Mouse (Mus musculus) layer of hippocampus, adult 8-10 months (tissue): ENCODE measurements around the gene Dhcr7. TPM values are rescaled to one million over a fixed set of nuclear protein-coding genes. Genes with fewer than 3 reads are reported as not detected.

Experiments used
- DNase-seq, 2 experiments: peaks; one replicate each; pipeline ENCODE4 v3.0.0; 2022; ENCODE audit warnings: low spot score in 2 of 2
- microRNA-seq, 2 experiments: library from miRNA; unstranded; fragments of <30 nt; microRNA quantifications; one replicate each; pipeline ENCODE4 v1.2.0; 2022
- total RNA-seq, 4 experiments: library from RNA; stranded (reverse); gene quantifications; 2 replicates each; pipeline ENCODE4 v1.2.4; 2022

Dhcr7 gene
- total RNA-seq, 4 experiments from 2014 or later = 42.1 to 48.1 (median 44.7) TPM

DNA sequence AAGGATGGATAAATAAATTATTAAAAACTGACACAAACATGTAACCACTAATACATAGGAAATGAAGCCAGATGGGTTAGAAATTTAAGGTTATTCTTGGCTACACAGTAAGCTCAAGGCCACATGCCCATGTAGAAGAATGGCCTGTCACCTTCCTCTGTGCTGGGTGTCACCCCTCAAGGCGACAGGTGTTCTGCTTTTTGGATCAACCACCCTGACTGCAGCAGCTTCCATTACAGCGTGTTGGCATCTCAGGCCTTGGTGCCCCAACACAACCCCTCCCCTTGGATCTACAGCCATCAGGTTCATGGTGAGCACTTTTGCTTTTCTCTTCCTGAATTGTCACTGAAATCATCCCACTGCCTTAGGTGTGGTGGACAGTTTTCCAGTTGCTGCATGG lies 9.7 kb downstream of the Dhcr7 start:
- DNase-seq = no peak

DNA sequence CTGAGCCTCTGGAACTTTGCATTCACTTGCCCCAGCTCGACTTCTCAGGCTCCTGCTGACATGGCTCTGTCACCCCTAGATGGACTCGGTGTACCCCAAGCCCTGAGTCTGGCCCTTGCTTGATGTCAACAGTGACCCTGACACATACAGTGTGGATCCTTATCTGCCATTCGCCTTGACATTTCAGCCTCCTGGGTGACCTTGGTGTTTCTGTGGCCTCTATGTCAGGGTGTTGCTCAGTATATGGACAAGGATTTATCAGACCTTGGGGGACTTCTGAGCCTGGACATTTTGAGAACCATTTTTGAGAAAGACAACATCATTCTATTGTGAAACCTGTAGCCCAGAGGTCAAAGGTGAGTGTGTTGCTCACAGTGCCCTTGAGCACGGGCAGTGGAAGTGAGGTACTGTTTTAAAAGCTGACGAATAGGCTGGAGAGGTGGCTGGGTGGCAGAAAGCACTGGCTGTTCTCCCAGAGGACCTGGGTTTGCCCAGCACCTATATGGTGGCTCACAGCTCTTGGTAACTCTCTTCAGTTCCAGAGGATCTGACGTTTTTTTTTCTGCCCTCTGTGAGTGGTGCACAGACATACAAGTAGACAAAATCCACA lies 10.7 kb downstream of the Dhcr7 start:
- DNase-seq = no peak

- no peak for DNase-seq
Observed at GRCm38 (mm10) chr7:143834316-143834715, 11.4 kb downstream of the Dhcr7 start.

- no peak for DNase-seq
Observed at GRCm38 (mm10) chr7:143834972-143835371, 12.0 kb downstream of the Dhcr7 start.

- no peak for DNase-seq
Observed at GRCm38 (mm10) chr7:143837705-143838358, 14.9 kb downstream of the Dhcr7 start.

DNA sequence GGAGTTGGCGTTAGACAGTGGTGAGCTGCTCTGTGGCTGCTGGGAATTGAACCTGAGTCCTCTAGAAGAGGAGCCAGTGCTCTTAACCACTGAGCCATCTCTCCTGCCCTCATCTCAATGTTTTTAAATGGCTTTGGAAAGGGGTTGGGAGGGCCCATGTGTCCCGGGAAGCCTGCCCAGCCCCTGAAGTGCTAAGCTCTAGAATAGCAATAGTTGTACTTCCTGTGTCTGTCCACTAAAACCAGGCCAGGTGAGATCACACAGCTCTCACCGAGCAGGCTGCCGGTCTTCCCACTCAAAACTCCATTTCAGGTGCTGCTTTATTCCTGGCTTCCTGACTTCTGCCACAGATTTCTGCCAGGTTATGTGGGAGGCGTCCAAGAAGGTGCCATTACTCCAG lies 17.2 kb downstream of the Dhcr7 start:
- DNase-seq = no peak

DNA sequence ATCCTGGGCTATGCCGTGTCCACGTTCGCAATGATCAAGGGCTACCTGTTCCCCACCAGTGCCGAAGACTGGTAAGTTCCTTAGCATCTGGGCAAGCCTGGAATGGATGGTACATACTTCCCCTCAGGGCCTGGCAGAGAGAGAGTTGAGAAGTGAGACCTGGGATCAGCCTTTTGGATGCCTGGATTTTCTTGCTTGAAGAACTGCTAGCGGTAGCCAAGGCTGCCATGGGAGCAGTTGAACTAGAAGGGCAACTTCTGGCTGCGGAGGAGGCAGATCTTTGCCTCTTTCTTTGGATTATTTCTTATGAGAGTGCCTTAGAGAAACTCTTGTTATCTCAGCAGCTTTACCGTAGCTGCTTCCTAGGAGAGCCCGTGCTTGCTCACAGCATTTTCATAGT lies 18.4 kb downstream of the Dhcr7 start:
- DNase-seq = no peak

- no peak for DNase-seq
Observed at GRCm38 (mm10) chr7:143848127-143848767, 25.3 kb downstream of the Dhcr7 start.

DNA sequence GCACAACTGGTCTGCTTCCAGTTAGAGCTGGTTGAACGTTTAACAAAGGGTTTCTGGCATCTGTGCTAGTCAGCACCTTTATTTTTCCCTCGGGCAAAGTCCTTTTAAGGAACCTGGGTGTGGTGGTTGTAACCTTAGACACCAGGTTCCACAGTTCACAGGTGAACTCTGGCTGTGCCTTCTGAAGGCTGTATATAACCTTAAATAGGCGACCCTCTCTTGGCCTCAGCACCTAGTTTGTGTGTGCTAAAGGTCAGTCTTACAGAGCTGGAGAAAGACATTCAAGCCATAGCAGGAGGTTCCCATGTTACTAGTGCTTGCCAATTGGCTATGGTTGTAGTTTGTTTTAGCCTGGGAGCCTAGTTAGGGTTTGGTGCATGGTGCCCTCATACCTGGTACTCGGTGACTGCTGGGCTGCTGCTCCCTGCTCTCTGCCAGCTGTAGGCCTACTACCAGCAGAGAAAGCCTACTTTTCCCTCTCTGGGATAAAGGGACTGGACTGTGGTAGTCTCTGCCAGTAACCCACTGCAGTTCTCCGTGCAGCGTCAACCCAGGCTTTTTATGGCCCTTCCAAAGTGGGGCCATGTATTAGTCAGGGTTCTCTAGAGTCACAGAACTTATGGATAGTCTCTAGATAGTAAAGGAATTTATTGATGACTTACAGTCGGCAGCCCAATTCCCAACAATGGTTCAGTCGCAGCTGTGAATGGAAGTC lies 26.0 kb downstream of the Dhcr7 start:
- DNase-seq = no peak

DNA sequence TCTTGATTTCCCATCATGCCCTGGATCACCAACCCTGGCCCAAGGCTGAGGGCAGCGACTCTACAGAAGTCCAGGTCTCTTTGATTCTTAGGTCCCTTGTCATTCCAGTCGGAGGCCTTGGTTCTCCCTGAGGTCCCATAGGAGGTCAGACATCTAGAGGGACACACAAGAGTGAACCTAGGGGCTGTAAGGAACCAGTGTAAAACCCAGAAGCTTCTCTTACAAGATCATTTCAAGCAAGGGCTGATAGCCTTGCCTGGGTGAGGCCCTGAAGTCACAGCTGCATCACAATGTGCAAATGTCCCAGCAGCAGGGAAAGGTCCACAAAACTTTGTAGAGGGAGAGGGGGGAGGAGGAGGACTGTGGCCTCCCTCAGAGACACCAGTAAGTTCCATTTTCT lies 43.6 kb downstream of the Dhcr7 start, which contains the start of gene Gm498:
Gene Gm498 (plus strand): TSS at position 301 of the 400 bp plus-strand sequence.
- DNase-seq = no peak

- no peak for DNase-seq
Observed at GRCm38 (mm10) chr7:143868874-143869273, 45.9 kb downstream of the Dhcr7 start.

GRCm38 (mm10) chr7:143883717-143884116 lies 60.8 kb downstream of the Dhcr7 start:
- DNase-seq = no peak

DNA sequence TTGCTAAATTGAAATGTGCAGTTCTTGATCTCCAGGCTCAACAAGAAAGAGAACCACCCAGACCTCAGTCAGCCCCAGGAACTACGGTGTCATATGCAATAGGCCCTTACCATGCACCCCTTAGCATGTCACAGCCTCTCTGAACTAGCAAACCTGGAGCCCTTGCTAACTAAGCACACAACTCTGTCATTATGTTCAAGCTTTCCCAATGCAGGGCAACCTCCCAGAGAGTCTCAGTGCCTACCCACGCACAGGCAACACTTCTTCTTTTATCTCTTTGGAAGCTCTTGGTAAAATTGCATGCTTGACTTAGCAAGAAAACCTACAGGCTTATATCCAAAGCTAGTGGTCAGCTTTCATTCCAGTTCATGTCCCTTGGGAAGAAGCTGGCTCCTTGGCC lies 68.2 kb downstream of the Dhcr7 start:
- no peak for DNase-seq

DNA sequence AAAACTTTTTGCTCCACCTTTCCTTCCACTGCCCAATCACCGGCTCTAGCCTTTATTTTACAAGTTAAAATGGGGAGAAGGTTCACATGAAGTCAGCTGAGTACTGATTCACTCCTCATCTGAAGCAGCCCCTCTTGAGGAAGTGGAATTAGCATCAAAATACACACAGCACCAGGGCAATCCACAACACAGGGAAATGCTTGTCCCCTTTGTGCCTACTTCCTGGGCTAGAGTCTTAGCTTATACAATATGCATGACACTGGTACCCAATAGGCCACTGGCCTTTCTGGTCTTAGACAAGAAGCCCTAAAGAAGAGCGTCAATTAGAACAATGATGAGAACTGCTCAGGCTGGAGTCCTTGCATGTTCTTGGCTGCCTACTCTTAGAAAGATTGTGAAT lies 69.4 kb downstream of the Dhcr7 start:
- DNase-seq = no peak

Small RNAs within 50 kb of the gene (microRNA-seq; reads per million reads assigned to microRNA genes)
- 0 reads per million in 2 experiments for gene Gm22064

Other genes with a start within 250 kb of the Dhcr7 start
- gene Cars, start 223.1 kb upstream of the Dhcr7 start, total RNA-seq = 10 to 100 TPM; 48.3 to 57.0 (median 53.5) TPM
- under 1 TPM in 2 of 4 experiments, not detected in 2; 0.16 to 0.32 TPM for gene Tnfrsf26, start 194.4 kb upstream of the Dhcr7 start, total RNA-seq
- gene Tnfrsf22, start 173.5 kb upstream of the Dhcr7 start, total RNA-seq = 1 to 10 TPM; 1.7 to 2.6 (median 2.2) TPM
- gene Tnfrsf23, start 137.3 kb upstream of the Dhcr7 start, total RNA-seq = 1 to 10 TPM; 1.3 to 2.7 (median 2.0) TPM
- 10 to 100 TPM; 20.0 to 24.8 (median 22.7) TPM for gene Osbpl5, start 66.2 kb upstream of the Dhcr7 start, total RNA-seq
- gene Mrgprg, start 56.2 kb upstream of the Dhcr7 start, total RNA-seq = not detected
- gene Mrgpre, start 38.6 kb upstream of the Dhcr7 start, total RNA-seq = 1 to 10 TPM; 5.2 to 7.3 (median 6.9) TPM
- 10 to 100 TPM in 1 of 4 experiments, 1 to 10 TPM in 3; 6.7 to 12.4 (median 7.3) TPM for gene Nadsyn1, start 296 bp upstream of the Dhcr7 start, total RNA-seq
- not detected for gene Gm498, start 43.7 kb downstream of the Dhcr7 start, total RNA-seq
- 100 to 1,000 TPM; 100 to 137 (median 119) TPM for gene Shank2, start 178.8 kb downstream of the Dhcr7 start, total RNA-seq